Mouse (Mus musculus) lung, postnatal 10 days (tissue): ENCODE data around the gene Prkd3.

ENCODE experiments used
- DNase-seq: peaks from one replicate; pipeline ENCODE4 v3.0.0; 2021

The Prkd3 gene

GRCm38 (mm10) chr17:78999745-79000270 is 20.8 kb downstream of the Prkd3 start:
- no peak for DNase-seq

- no peak for DNase-seq
Measured at GRCm38 (mm10) chr17:78999189-78999588, 21.4 kb downstream of the Prkd3 start.

GRCm38 (mm10) chr17:78998130-78998529 is 22.5 kb downstream of the Prkd3 start:
- DNase-seq = no peak

- no peak for DNase-seq
Measured at GRCm38 (mm10) chr17:78994931-78995820, 25.4 kb downstream of the Prkd3 start.

GRCm38 (mm10) chr17:78994382-78994781 is 26.2 kb downstream of the Prkd3 start:
- DNase-seq = no peak

GRCm38 (mm10) chr17:78993670-78994069 is 26.9 kb downstream of the Prkd3 start:
- DNase-seq = no peak

GRCm38 (mm10) chr17:78992303-78993027 is 28.2 kb downstream of the Prkd3 start:
- DNase-seq = no peak

GRCm38 (mm10) chr17:78991549-78991948 is 29.1 kb downstream of the Prkd3 start:
- no peak for DNase-seq

GRCm38 (mm10) chr17:78989015-78989414 is 31.6 kb downstream of the Prkd3 start:
- DNase-seq = peak; percentile 24

- no peak for DNase-seq
Measured at GRCm38 (mm10) chr17:78983736-78984135, 36.9 kb downstream of the Prkd3 start.

- no peak for DNase-seq
Measured at GRCm38 (mm10) chr17:78983166-78983565, 37.5 kb downstream of the Prkd3 start.

- no peak for DNase-seq
Measured at GRCm38 (mm10) chr17:78968500-78968899, 52.1 kb downstream of the Prkd3 start.

- peak; percentile 14 for DNase-seq
Measured at GRCm38 (mm10) chr17:78966092-78966883, 54.3 kb downstream of the Prkd3 start.

GRCm38 (mm10) chr17:78964387-78964786 is 56.2 kb downstream of the Prkd3 start:
- DNase-seq = no peak

- no peak for DNase-seq
Measured at GRCm38 (mm10) chr17:78959473-78959872, 61.1 kb downstream of the Prkd3 start.

- no peak for DNase-seq
Measured at GRCm38 (mm10) chr17:78953240-78953639, 67.4 kb downstream of the Prkd3 start.

GRCm38 (mm10) chr17:78952070-78952469 is 68.5 kb downstream of the Prkd3 start:
- DNase-seq = no peak

- no peak for DNase-seq
Measured at GRCm38 (mm10) chr17:78951225-78951624, 69.4 kb downstream of the Prkd3 start.

GRCm38 (mm10) chr17:78942579-78942978 is 78.0 kb downstream of the Prkd3 start:
- no peak for DNase-seq

GRCm38 (mm10) chr17:78938927-78939326 is 81.7 kb downstream of the Prkd3 start:
- DNase-seq = no peak

GRCm38 (mm10) chr17:78937229-78937853 is 83.3 kb downstream of the Prkd3 start:
- no peak for DNase-seq

GRCm38 (mm10) chr17:78936466-78937228 is 84.0 kb downstream of the Prkd3 start, which contains the start of the genes Cebpz and Ndufaf7:
Cebpz (minus strand) TSS chr17:78937066.
Ndufaf7 (plus strand) TSS chr17:78937136.
- DNase-seq = peak; percentile 99
